Comparison of ENCODE assay signal across 19 mouse cellular contexts in the genomic region with DNA sequence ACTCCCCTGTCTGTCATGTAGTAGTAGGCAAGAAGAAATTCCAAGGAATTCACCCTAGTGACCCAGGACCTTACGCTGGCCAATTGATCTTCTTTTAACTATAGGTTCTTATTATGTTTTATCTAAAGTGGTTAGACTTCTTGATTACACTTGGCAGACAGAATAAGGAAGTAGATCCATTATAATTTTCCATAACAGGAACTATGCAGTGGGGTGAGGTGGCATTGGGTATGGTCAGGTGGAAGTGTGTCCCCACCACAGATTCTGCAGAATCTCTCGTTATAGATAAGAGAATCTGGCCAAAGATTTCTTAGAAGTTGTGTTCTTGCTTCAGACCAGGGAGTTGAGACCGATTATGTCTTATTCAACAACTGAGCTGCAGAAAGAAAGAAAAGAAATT.
DNase-seq lines count a peak whose midpoint lies in the region; ATAC-seq and TF ChIP-seq lines count a peak whose summit lies in the region.
"Had no signal": no experiment of that assay in that cellular context is flagged by ENCODE, and none has a peak within 500 bp of the region (broad histone marks: within the 10 kb centered on the region; RNA-seq: fewer than 3 reads in every experiment).

No protein-coding gene starts in this region.

- ATAC-seq in common myeloid progenitor, adult 5-6 weeks (replicated peaks; ENCODE audit: low read depth, poor library complexity, severe bottlenecking), result peak; percentile 81
- ATAC-seq in intestine, embryonic 15.5 days, result peak; percentile 45; the same call in 1 of the 2 replicates
- peak; percentile 79 for ATAC-seq in megakaryocyte, adult 5-6 weeks (ENCODE audit: poor library complexity, severe bottlenecking)
- ATAC-seq in lung, postnatal 0 days, result no peak
- no peak for ATAC-seq in kidney, embryonic 14.5 days (ENCODE audit: low FRiP score, low TSS enrichment)
- ATAC-seq: forebrain, embryonic 16.5 days had no signal

- no peaks in the 10 kb centered on the region for H3K9me3 ChIP-seq in intestine, embryonic 15.5 days
- no peaks in the 10 kb centered on the region for H3K9me3 ChIP-seq in lung, postnatal 0 days (ENCODE audit: low read length)
- H3K9me3 ChIP-seq in kidney, embryonic 14.5 days (ENCODE audit: control insufficient read depth, low read length), result no peaks in the 10 kb centered on the region
- H3K9me3 ChIP-seq: embryonic facial prominence, embryonic 12.5 days; forebrain, embryonic 12.5 days; G1E; heart, embryonic 12.5 days; hindbrain, embryonic 15.5 days had no signal

- H3K9ac ChIP-seq in intestine, embryonic 15.5 days, result no peak overlapping the region
- no peak overlapping the region for H3K9ac ChIP-seq in lung, postnatal 0 days (replicated peaks; ENCODE audit: low read depth)
- no peak overlapping the region for H3K9ac ChIP-seq in kidney, embryonic 14.5 days (ENCODE audit: low read depth, low read length)
- H3K9ac ChIP-seq: embryonic facial prominence, embryonic 12.5 days; forebrain, embryonic 12.5 days; heart, embryonic 12.5 days; hindbrain, embryonic 15.5 days had no signal

- 74% methylated on average over 3 of the region's 3 CpGs for WGBS in intestine, embryonic 15.5 days
- WGBS in lung, postnatal 0 days, result 47% methylated on average over 3 of the region's 3 CpGs
- WGBS in kidney, embryonic 14.5 days, result 88% methylated on average over 3 of the region's 3 CpGs

- no peaks in the 10 kb centered on the region for H3K36me3 ChIP-seq in intestine, embryonic 15.5 days
- no peaks in the 10 kb centered on the region for H3K36me3 ChIP-seq in lung, postnatal 0 days (ENCODE audit: insufficient read depth, low read length)
- H3K36me3 ChIP-seq in kidney, embryonic 14.5 days (ENCODE audit: control insufficient read depth, insufficient read depth, low read length), result no peaks in the 10 kb centered on the region
- H3K36me3 ChIP-seq: embryonic facial prominence, embryonic 12.5 days; forebrain, embryonic 12.5 days; G1E; heart, embryonic 12.5 days; hindbrain, embryonic 15.5 days had no signal

- H3K27me3 ChIP-seq in intestine, embryonic 15.5 days (replicated peaks), result no peaks in the 10 kb centered on the region
- H3K27me3 ChIP-seq in lung, postnatal 0 days (replicated peaks; ENCODE audit: insufficient read depth, low read length), result no peaks in the 10 kb centered on the region
- no peaks in the 10 kb centered on the region for H3K27me3 ChIP-seq in kidney, embryonic 14.5 days (ENCODE audit: control insufficient read depth, insufficient read depth, low read length)
- H3K27me3 ChIP-seq: embryonic facial prominence, embryonic 12.5 days; forebrain, embryonic 12.5 days; heart, embryonic 12.5 days; hindbrain, embryonic 15.5 days had no signal

- DNase-seq in 416B (ENCODE audit: low read depth), result peak; percentile 29
- DNase-seq in frontal cortex, postnatal 14 days (ENCODE audit: low spot score in 2 of 2), result no peak
- DNase-seq in lung, postnatal 0 days (ENCODE audit: low spot score), result no peak
- no peak for DNase-seq in spleen, adult 12 weeks (ENCODE audit: low spot score)
- DNase-seq: adrenal gland, postnatal 10 days; cerebellum, adult 11 months; cerebellum, adult 8-10 months; cerebellum, postnatal 14 days; gastrocnemius, postnatal 14 days had no signal

- H3K4me1 ChIP-seq in intestine, embryonic 15.5 days (replicated peaks), result no peaks in the 10 kb centered on the region; the same call in 1 of the 2 replicates
- H3K4me1 ChIP-seq in lung, postnatal 0 days (ENCODE audit: insufficient read depth, low read depth, low read length), result no peaks in the 10 kb centered on the region; the same call in 1 of the 2 replicates
- peaks cover 28% of the 10 kb centered on the region for H3K4me1 ChIP-seq in kidney, embryonic 14.5 days (ENCODE audit: control insufficient read depth, insufficient read depth, low read length)
- H3K4me1 ChIP-seq: forebrain, embryonic 12.5 days; hindbrain, embryonic 15.5 days had no signal

- TF ChIP-seq EP300 in lung, postnatal 0 days (IDR thresholded peaks at IDR 0.05), result no peak

- H3K4me3 ChIP-seq in intestine, embryonic 15.5 days (replicated peaks), result no peak overlapping the region
- H3K4me3 ChIP-seq in lung, postnatal 0 days (ENCODE audit: low read depth, low read length), result no peak overlapping the region
- no peak overlapping the region for H3K4me3 ChIP-seq in kidney, embryonic 14.5 days (ENCODE audit: low read length)
- H3K4me3 ChIP-seq: embryonic facial prominence, embryonic 12.5 days; forebrain, embryonic 12.5 days; heart, embryonic 12.5 days; hindbrain, embryonic 15.5 days had no signal

- TF ChIP-seq CTCF in lung, postnatal 0 days (IDR thresholded peaks at IDR 0.05), result no peak

- H3K4me2 ChIP-seq in intestine, embryonic 15.5 days (replicated peaks), result no peak overlapping the region
- H3K4me2 ChIP-seq in lung, postnatal 0 days (replicated peaks; ENCODE audit: low read depth, low read length), result no peak overlapping the region
- H3K4me2 ChIP-seq in kidney, embryonic 14.5 days (replicated peaks; ENCODE audit: low read depth, low read length), result no peak overlapping the region
- H3K4me2 ChIP-seq: embryonic facial prominence, embryonic 12.5 days; forebrain, embryonic 12.5 days; heart, embryonic 12.5 days; hindbrain, embryonic 15.5 days had no signal

- H3K27ac ChIP-seq in intestine, embryonic 15.5 days, result no peak overlapping the region
- H3K27ac ChIP-seq in lung, postnatal 0 days (ENCODE audit: low read length), result no peak overlapping the region
- no peak overlapping the region for H3K27ac ChIP-seq in kidney, embryonic 14.5 days (ENCODE audit: low read depth, low read length)
- H3K27ac ChIP-seq: forebrain, embryonic 12.5 days; hindbrain, embryonic 15.5 days had no signal

Comparison
In these comparisons a context has a peak if more than half of its experiments do, and no peak if none do; other contexts are left out.
1. ATAC-seq: peak in common myeloid progenitor, adult 5-6 weeks (single experiment), intestine, embryonic 15.5 days (single experiment) and megakaryocyte, adult 5-6 weeks (single experiment); none in lung, postnatal 0 days (single experiment) and kidney, embryonic 14.5 days (single experiment).